Mouse (Mus musculus): ENCODE measurements around the gene Rab6b.

DNA sequence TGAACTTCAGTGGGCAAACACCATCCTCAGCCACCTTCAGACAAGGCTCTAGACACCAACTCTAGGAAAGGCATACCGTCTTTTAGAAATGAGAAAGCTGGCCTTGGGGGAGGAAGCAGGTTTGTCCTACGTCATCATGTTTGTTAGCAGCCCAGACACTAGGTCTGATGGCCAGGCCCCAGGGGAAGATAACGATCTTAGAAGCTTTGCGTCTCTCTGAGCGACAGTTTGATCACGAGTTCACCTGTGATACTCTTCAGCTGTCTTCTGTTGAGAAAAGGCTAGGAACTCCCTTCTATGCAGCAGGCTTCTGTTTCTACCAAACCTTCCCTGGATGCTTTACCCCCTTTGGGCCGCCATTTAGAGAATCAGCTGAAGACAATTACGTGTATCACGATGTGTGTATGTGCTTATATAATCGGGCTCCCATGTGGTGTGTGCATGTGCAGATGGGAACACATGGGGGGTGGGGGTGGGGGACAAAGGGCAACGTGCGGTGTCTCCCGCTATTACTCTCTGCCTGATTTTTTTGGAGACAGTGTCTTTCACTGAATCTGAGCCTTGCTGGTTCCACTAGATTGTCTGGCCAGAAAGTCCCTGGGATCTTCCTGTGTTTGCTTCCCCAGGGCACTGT lies 116.9 kb downstream of the Rab6b start:
- TF ChIP-seq CTCF (IDR thresholded peaks at IDR 0.05; ENCODE audit: low read depth, low read length) (no peak), POLR2A (IDR thresholded peaks at IDR 0.05; ENCODE audit: insufficient read depth, low read length) (no peak), EP300 (IDR thresholded peaks at IDR 0.05; ENCODE audit: insufficient read depth, low read depth, low read length) (no peak)
